ENCODE assay signal across 15 mouse cellular contexts in genomic region chr16:20653315-20653714, GRCm38 (mm10). TPM values are rescaled to one million over a fixed set of nuclear protein-coding genes. Genes with fewer than 3 reads are reported as not detected.
A peak's percentile ranks its signal among the peaks of the same experiment; 100 is the strongest.
DNase-seq lines count a peak whose midpoint lies in the region; ATAC-seq and TF ChIP-seq lines count a peak whose summit lies in the region.
"Had no signal": no experiment of that assay in that cellular context is flagged by ENCODE, and none has a peak within 500 bp of the region (broad histone marks: within the 10 kb centered on the region; RNA-seq: fewer than 3 reads in every experiment).

No protein-coding gene starts in this region.

- ATAC-seq in forebrain, embryonic 13.5 days = no peak
- no peak for ATAC-seq in forebrain, embryonic 15.5 days (replicated peaks)
- no peak for ATAC-seq in liver, embryonic 11.5 days (replicated peaks; ENCODE audit: low FRiP score)
- no peak for ATAC-seq in limb, embryonic 12.5 days (ENCODE audit: insufficient number of reproducible peaks, insufficient read depth, low FRiP score, low TSS enrichment, low read depth)
- ATAC-seq: Patski had no signal

- no peaks in the 10 kb centered on the region for H3K27me3 ChIP-seq in forebrain, embryonic 13.5 days
- H3K27me3 ChIP-seq in forebrain, embryonic 15.5 days = no peaks in the 10 kb centered on the region
- H3K27me3 ChIP-seq in liver, embryonic 11.5 days (replicated peaks; ENCODE audit: control insufficient read depth, insufficient read depth, low read length) = no peaks in the 10 kb centered on the region
- H3K27me3 ChIP-seq in limb, embryonic 12.5 days = no peaks in the 10 kb centered on the region
- no peaks in the 10 kb centered on the region for H3K27me3 ChIP-seq in myocyte (ENCODE audit: control insufficient read depth, insufficient read depth, insufficient read length)
- H3K27me3 ChIP-seq: limb, embryonic 15.5 days; Patski had no signal

- H3K4me1 ChIP-seq in forebrain, embryonic 13.5 days = peaks cover 19% of the 10 kb centered on the region
- H3K4me1 ChIP-seq in forebrain, embryonic 15.5 days = peaks cover 21% of the 10 kb centered on the region
- peaks cover 10% of the 10 kb centered on the region for H3K4me1 ChIP-seq in liver, embryonic 11.5 days (replicated peaks; ENCODE audit: control insufficient read depth, insufficient read depth, low read length)
- H3K4me1 ChIP-seq in limb, embryonic 12.5 days (replicated peaks) = peaks cover 13% of the 10 kb centered on the region

- H3ac ChIP-seq in myocyte (ENCODE audit: control insufficient read depth, insufficient read length) = no peak overlapping the region

- H3K9me3 ChIP-seq in forebrain, embryonic 13.5 days (replicated peaks) = no peaks in the 10 kb centered on the region
- no peaks in the 10 kb centered on the region for H3K9me3 ChIP-seq in forebrain, embryonic 15.5 days
- H3K9me3 ChIP-seq in liver, embryonic 11.5 days (ENCODE audit: control insufficient read depth, low read length) = no peaks in the 10 kb centered on the region
- no peaks in the 10 kb centered on the region for H3K9me3 ChIP-seq in limb, embryonic 12.5 days
- H3K9me3 ChIP-seq: limb, embryonic 15.5 days; megakaryocyte, embryonic 14.5 days had no signal

- peaks cover 40% of the 10 kb centered on the region for H3K36me3 ChIP-seq in forebrain, embryonic 13.5 days (ENCODE audit: poor library complexity, severe bottlenecking)
- H3K36me3 ChIP-seq in forebrain, embryonic 15.5 days = peaks cover 39% of the 10 kb centered on the region
- peaks cover 31% of the 10 kb centered on the region for H3K36me3 ChIP-seq in liver, embryonic 11.5 days (ENCODE audit: control insufficient read depth, insufficient read depth, low read length)
- peaks cover 47% of the 10 kb centered on the region for H3K36me3 ChIP-seq in limb, embryonic 12.5 days
- peaks cover 28% of the 10 kb centered on the region for H3K36me3 ChIP-seq in myocyte (ENCODE audit: control insufficient read depth, insufficient read depth)

- H3K9ac ChIP-seq in forebrain, embryonic 13.5 days = no peak overlapping the region
- no peak overlapping the region for H3K9ac ChIP-seq in forebrain, embryonic 15.5 days (replicated peaks)
- no peak overlapping the region for H3K9ac ChIP-seq in liver, embryonic 11.5 days (ENCODE audit: low read depth, low read length)
- no peak overlapping the region for H3K9ac ChIP-seq in limb, embryonic 12.5 days (replicated peaks)
- H3K9ac ChIP-seq: limb, embryonic 15.5 days had no signal

- no peak for DNase-seq in liver, embryonic 11.5 days (ENCODE audit: low spot score)
- DNase-seq in liver = no peak
- DNase-seq in ovary, postnatal 10 days (ENCODE audit: low spot score) = no peak
- no peak for DNase-seq in ovary, adult 18-20 months (ENCODE audit: low spot score)
- DNase-seq: cerebellum, adult 11-12 months; gastrocnemius, postnatal 10 days; heart, postnatal 10 days; kidney, adult 18-20 months had no signal

- H3K79me2 ChIP-seq in myocyte (ENCODE audit: control insufficient read depth, insufficient read depth) = peaks cover 25% of the 10 kb centered on the region

- H3K27ac ChIP-seq in forebrain, embryonic 13.5 days = no peak overlapping the region
- H3K27ac ChIP-seq in forebrain, embryonic 15.5 days (replicated peaks) = no peak overlapping the region
- H3K27ac ChIP-seq in liver, embryonic 11.5 days (ENCODE audit: low read depth, low read length) = no peak overlapping the region
- H3K27ac ChIP-seq in limb, embryonic 12.5 days = no peak overlapping the region
- H3K27ac ChIP-seq: limb, embryonic 15.5 days had no signal

- peak overlapping the region; percentile 97; the same call in 1 of the 2 replicates for H3K4me2 ChIP-seq in forebrain, embryonic 13.5 days
- no peak overlapping the region for H3K4me2 ChIP-seq in forebrain, embryonic 15.5 days (replicated peaks)
- peak overlapping the region; percentile 95; the same call in 1 of the 2 replicates for H3K4me2 ChIP-seq in liver, embryonic 11.5 days
- 0 out of 2 replicates have a peak overlapping the region, but pooled peaks have one; percentile 90 for H3K4me2 ChIP-seq in limb, embryonic 12.5 days
- peak overlapping the region; percentile 91 for H3K4me2 ChIP-seq in myocyte (ENCODE audit: low read depth)

- no peak overlapping the region for H3K4me3 ChIP-seq in forebrain, embryonic 13.5 days
- no peak overlapping the region for H3K4me3 ChIP-seq in forebrain, embryonic 15.5 days
- peak overlapping the region; percentile 1; the same call in 1 of the 2 replicates for H3K4me3 ChIP-seq in liver, embryonic 11.5 days (ENCODE audit: low read depth, low read length)
- no peak overlapping the region for H3K4me3 ChIP-seq in limb, embryonic 12.5 days (replicated peaks)
- H3K4me3 ChIP-seq in myocyte = peak overlapping the region; percentile 98

- no peak for TF ChIP-seq POLR2A in myocyte (IDR thresholded peaks at IDR 0.05; ENCODE audit: insufficient read length, low read depth)

- 51% methylated on average over 2 of the region's 2 CpGs for WGBS in forebrain, embryonic 13.5 days
- WGBS in forebrain, embryonic 15.5 days = 41% methylated on average over 2 of the region's 2 CpGs
- WGBS in liver, embryonic 11.5 days = 63% methylated on average over 2 of the region's 2 CpGs
- 50% methylated on average over 2 of the region's 2 CpGs for WGBS in limb, embryonic 12.5 days

TF ChIP-seq in myocyte, 11 proteins besides CTCF, POLR2A, EP300 and RAD21:
- TF ChIP-seq SRF (IDR thresholded peaks at IDR 0.05; ENCODE audit: control insufficient read depth, insufficient read length, low read depth) (no peak), POLR2AphosphoS2 (IDR thresholded peaks at IDR 0.05; ENCODE audit: insufficient read length, low read depth) (no peak), TCF3 (IDR thresholded peaks at IDR 0.05; ENCODE audit: insufficient read length, low read depth) (no peak), REST (IDR thresholded peaks at IDR 0.05; ENCODE audit: insufficient read depth, insufficient read length) (no peak), MYOD1 (IDR thresholded peaks at IDR 0.05; ENCODE audit: control insufficient read depth in 1 of 3, insufficient read length in 2 of 3, low read depth in 2 of 3) (no peak), TCF12 (IDR thresholded peaks at IDR 0.05; ENCODE audit: insufficient read depth, poor library complexity, severe bottlenecking) (no peak), MYOG (IDR thresholded peaks at IDR 0.05; ENCODE audit: control insufficient read depth in 1 of 3, insufficient read depth in 1 of 3, insufficient read length in 2 of 3, low read depth in 2 of 3) (no peak), CEBPB (IDR thresholded peaks at IDR 0.05; ENCODE audit: insufficient read depth, poor library complexity, severe bottlenecking) (no peak), E2F4 (IDR thresholded peaks at IDR 0.05; ENCODE audit: insufficient read depth) (no peak), USF1 (IDR thresholded peaks at IDR 0.05; ENCODE audit: low read depth) (no peak), MAX (IDR thresholded peaks at IDR 0.05; ENCODE audit: low read depth) (no peak)
TF ChIP-seq in myocyte: peak in this region for 0.

RNA-seq across cellular contexts. Expression of gene Psmd2, which starts 1.9 kb away (rescaled TPM):
- polyA plus RNA-seq in forebrain, embryonic 13.5 days (2015; fragmentation: Nextera tagmentation; extraction: Ambion mirVana) = 388 and 416 TPM in 2 replicates
- 379 and 388 TPM in 2 replicates for polyA plus RNA-seq in forebrain, embryonic 15.5 days (2015; fragmentation: Nextera tagmentation; extraction: Ambion mirVana)
- 354 and 386 TPM in 2 replicates for polyA plus RNA-seq in liver, embryonic 11.5 days (2014; fragmentation: Nextera tagmentation; extraction: Ambion mirVana)
- 414 and 424 TPM in 2 replicates for polyA plus RNA-seq in limb, embryonic 12.5 days (2016; fragmentation: Nextera tagmentation; extraction: Ambion mirVana)
- polyA plus RNA-seq in myocyte (2012; fragmentation: generic; extraction: Trizol) = 285 TPM

RNA-seq across cellular contexts. Expression of gene Eif4g1, which starts 14.8 kb away (rescaled TPM):
- 146 and 165 TPM in 2 replicates for polyA plus RNA-seq in forebrain, embryonic 13.5 days (2015; fragmentation: Nextera tagmentation; extraction: Ambion mirVana)
- 137 and 140 TPM in 2 replicates for polyA plus RNA-seq in forebrain, embryonic 15.5 days (2015; fragmentation: Nextera tagmentation; extraction: Ambion mirVana)
- polyA plus RNA-seq in liver, embryonic 11.5 days (2014; fragmentation: Nextera tagmentation; extraction: Ambion mirVana) = 185 and 196 TPM in 2 replicates
- polyA plus RNA-seq in limb, embryonic 12.5 days (2016; fragmentation: Nextera tagmentation; extraction: Ambion mirVana) = 204 and 218 TPM in 2 replicates
- polyA plus RNA-seq in myocyte (2012; fragmentation: generic; extraction: Trizol) = 232 TPM

RNA-seq across cellular contexts. Expression of gene Ece2, which starts 23.7 kb away (rescaled TPM):
- 7.1 and 7.8 TPM in 2 replicates for polyA plus RNA-seq in forebrain, embryonic 13.5 days (2015; fragmentation: Nextera tagmentation; extraction: Ambion mirVana)
- polyA plus RNA-seq in forebrain, embryonic 15.5 days (2015; fragmentation: Nextera tagmentation; extraction: Ambion mirVana) = 11.9 and 12.7 TPM in 2 replicates
- 0.90 and 0.97 TPM in 2 replicates for polyA plus RNA-seq in liver, embryonic 11.5 days (2014; fragmentation: Nextera tagmentation; extraction: Ambion mirVana)
- polyA plus RNA-seq in limb, embryonic 12.5 days (2016; fragmentation: Nextera tagmentation; extraction: Ambion mirVana) = 5.9 TPM in 2 replicates
- 2.6 TPM for polyA plus RNA-seq in myocyte (2012; fragmentation: generic; extraction: Trizol)

RNA-seq across cellular contexts. Expression of gene Camk2n2, which starts 32.2 kb away (rescaled TPM):
- polyA plus RNA-seq in forebrain, embryonic 13.5 days (2015; fragmentation: Nextera tagmentation; extraction: Ambion mirVana) = 9.6 and 10.9 TPM in 2 replicates
- 19.2 and 20.9 TPM in 2 replicates for polyA plus RNA-seq in forebrain, embryonic 15.5 days (2015; fragmentation: Nextera tagmentation; extraction: Ambion mirVana)
- 0.47 and 0.59 TPM in 2 replicates for polyA plus RNA-seq in liver, embryonic 11.5 days (2014; fragmentation: Nextera tagmentation; extraction: Ambion mirVana)
- 1.1 and 1.2 TPM in 2 replicates for polyA plus RNA-seq in limb, embryonic 12.5 days (2016; fragmentation: Nextera tagmentation; extraction: Ambion mirVana)
- polyA plus RNA-seq in myocyte (2012; fragmentation: generic; extraction: Trizol) = 9.4 TPM

RNA-seq across cellular contexts. Expression of gene Fam131a, which starts 39.7 kb away (rescaled TPM):
- 32.5 and 35.4 TPM in 2 replicates for polyA plus RNA-seq in forebrain, embryonic 13.5 days (2015; fragmentation: Nextera tagmentation; extraction: Ambion mirVana)
- polyA plus RNA-seq in forebrain, embryonic 15.5 days (2015; fragmentation: Nextera tagmentation; extraction: Ambion mirVana) = 51.8 and 54.4 TPM in 2 replicates
- polyA plus RNA-seq in liver, embryonic 11.5 days (2014; fragmentation: Nextera tagmentation; extraction: Ambion mirVana) = 2.1 TPM in 2 replicates
- 5.3 and 7.4 TPM in 2 replicates for polyA plus RNA-seq in limb, embryonic 12.5 days (2016; fragmentation: Nextera tagmentation; extraction: Ambion mirVana)
- polyA plus RNA-seq in myocyte (2012; fragmentation: generic; extraction: Trizol) = 0.62 TPM

Comparison
In these comparisons a context has a peak if more than half of its experiments do, and no peak if none do; other contexts are left out.
1. H3K4me3 ChIP-seq: peak in liver, embryonic 11.5 days (single experiment) and myocyte (single experiment); none in forebrain, embryonic 13.5 days (single experiment), forebrain, embryonic 15.5 days (single experiment) and limb, embryonic 12.5 days (single experiment).